Mouse (Mus musculus) liver, adult 2 months (tissue): ENCODE measurements around the gene Fxn.

Experiments used
- CTCF ChIP-seq: fragments of 200-500 bp; IDR thresholded peaks from 2 replicates; pipeline ENCODE4 v1.5.1; 2011; ENCODE audit warnings: low read depth, low read length, control low read depth
- POLR2A ChIP-seq: fragments of 200-500 bp; IDR thresholded peaks from 2 replicates; pipeline ENCODE4 v1.6.1; 2011; ENCODE audit warnings: low read length, control low read depth; ENCODE audit not compliant: insufficient read depth; ENCODE audit errors: extremely low read depth

GRCm38 (mm10) chr19:24312046-24312445 is 31.6 kb upstream of the Fxn start:
- TF ChIP-seq POLR2A: no peak
- TF ChIP-seq CTCF: no peak
